Mouse (Mus musculus) midbrain, postnatal 0 days (tissue): ENCODE results near the gene Cd6. TPM values are rescaled to one million over a fixed set of nuclear protein-coding genes. Genes with fewer than 3 reads are reported as not detected.

Experiments
- ATAC-seq: fragments of 200-750 bp; cut with Nextera tagmentation; 2 replicates; pipeline ENCODE4 v1.8.0; 2017; ENCODE audit warnings: moderate number of reproducible peaks, mild to moderate bottlenecking, moderate TSS enrichment, moderate library complexity; ENCODE audit not compliant: low FRiP score
- DNase-seq: peaks from one replicate; pipeline ENCODE4 v3.0.0-alpha.2; 2015; ENCODE audit warnings: low spot score
- H3K27ac ChIP-seq: fragments of 300-500 bp; sonication (generic); 2 replicates; pipeline ENCODE4 v1.5.1; 2014; ENCODE audit warnings: low read depth, mild to moderate bottlenecking, low read length, mixed read lengths
- H3K27me3 ChIP-seq: fragments of 300-500 bp; sonication (generic); 2 replicates; pipeline ENCODE4 v1.6.1; 2014; ENCODE audit warnings: low read length, control low read depth, mixed read lengths; ENCODE audit not compliant: insufficient read depth
- H3K36me3 ChIP-seq: fragments of 300-500 bp; sonication (generic); 2 replicates; pipeline ENCODE4 v1.6.1; 2014; ENCODE audit warnings: low read length, control low read depth, mixed read lengths; ENCODE audit not compliant: insufficient read depth
- H3K4me1 ChIP-seq: fragments of 300-500 bp; sonication (generic); 2 replicates; pipeline ENCODE4 v1.6.1; 2014; ENCODE audit warnings: mild to moderate bottlenecking, control low read depth, antibody characterized with exemption, low read length, mixed read lengths; ENCODE audit not compliant: insufficient read depth
- H3K4me2 ChIP-seq: fragments of 300-500 bp; sonication (generic); 2 replicates; pipeline ENCODE4 v1.6.1; 2014; ENCODE audit warnings: low read depth, mild to moderate bottlenecking, low read length, mixed read lengths; ENCODE audit not compliant: poor library complexity, severe bottlenecking
- H3K4me3 ChIP-seq: fragments of 300-500 bp; sonication (generic); 2 replicates; pipeline ENCODE4 v1.5.1; 2014; ENCODE audit warnings: low read depth, mild to moderate bottlenecking, low read length, moderate library complexity
- H3K9ac ChIP-seq: fragments of 300-500 bp; sonication (generic); replicated peaks from 2 replicates; pipeline ENCODE4 v1.6.1; 2014; ENCODE audit warnings: mild to moderate bottlenecking, low read length, moderate library complexity, mixed read lengths; ENCODE audit not compliant: poor library complexity, severe bottlenecking
- H3K9me3 ChIP-seq: fragments of 300-500 bp; sonication (generic); 2 replicates; pipeline ENCODE4 v1.6.1; 2016; ENCODE audit warnings: low read length, control low read depth
- CTCF ChIP-seq: IDR thresholded peaks from 2 replicates; pipeline ENCODE4 v1.5.1; 2016; ENCODE audit warnings: antibody characterized with exemption, mild to moderate bottlenecking
- WGBS: fragments of 180-500 bp; shearing (Covaris S2); extraction: QIAGEN DNeasy Blood & Tissue Kit; methylation state at CpG from one replicate; pipeline ENCODE4 v1.1.7; 2014; 5-methylcytosine and 5-hydroxymethylcytosine counted together
- polyA plus RNA-seq: library from polyadenylated mRNA; unstranded; fragments of >200 nt; fragmentation: Nextera tagmentation; extraction: Ambion mirVana; gene quantifications from 2 replicates; pipeline ENCODE4 v1.2.1, GENCODE M21; 2015
- total RNA-seq: library from RNA; depleted of rRNA; stranded (reverse); fragments of >200 nt; gene quantifications from 2 replicates; pipeline ENCODE4 v1.2.3, GENCODE M21; 2014

Gene Cd6
- total and polyA plus RNA-seq, 2 experiments from 2014 or later = 0.22 TPM; not detected in 1

GRCm38 (mm10) chr19:10762468-10762867, 67.4 kb downstream of the Cd6 start:
- no peak overlapping the region for H3K4me3 ChIP-seq
- DNase-seq = no peak
- WGBS = 92% methylated on average over 6 of the region's 6 CpGs
- no peak overlapping the region for H3K4me2 ChIP-seq
- no peaks in the 10 kb centered on the region for H3K36me3 ChIP-seq
- no peak overlapping the region for H3K9ac ChIP-seq
- no peaks in the 10 kb centered on the region for H3K27me3 ChIP-seq
- no peaks in the 10 kb centered on the region for H3K9me3 ChIP-seq
- no peaks in the 10 kb centered on the region for H3K4me1 ChIP-seq
- no peak for ATAC-seq
- no peak overlapping the region for H3K27ac ChIP-seq
- TF ChIP-seq CTCF = no peak

GRCm38 (mm10) chr19:10761794-10762415, 68.0 kb downstream of the Cd6 start:
- no peak overlapping the region for H3K9ac ChIP-seq
- no peak overlapping the region for H3K27ac ChIP-seq
- no peaks in the 10 kb centered on the region for H3K9me3 ChIP-seq
- 84% methylated on average over 8 of the region's 8 CpGs for WGBS
- no peaks in the 10 kb centered on the region for H3K27me3 ChIP-seq
- H3K4me2 ChIP-seq = no peak overlapping the region
- H3K36me3 ChIP-seq = no peaks in the 10 kb centered on the region
- no peak overlapping the region for H3K4me3 ChIP-seq
- no peak for DNase-seq
- ATAC-seq = no peak
- no peaks in the 10 kb centered on the region for H3K4me1 ChIP-seq
- no peak for TF ChIP-seq CTCF

- Histone ChIP-seq H3K9me3 (no peaks in the 10 kb centered on the region), H3K4me3 (no peak overlapping the region), H3K27me3 (no peaks in the 10 kb centered on the region), H3K36me3 (no peaks in the 10 kb centered on the region), H3K27ac (no peak overlapping the region), H3K4me1 (no peaks in the 10 kb centered on the region), H3K4me2 (no peak overlapping the region), H3K9ac (no peak overlapping the region)
- WGBS = 84% methylated on average over 9 of the region's 9 CpGs
- ATAC-seq (no peak), DNase-seq (no peak)
- TF ChIP-seq CTCF = no peak
Measured at GRCm38 (mm10) chr19:10759983-10760831, 69.7 kb downstream of the Cd6 start.

- no peak overlapping the region for H3K4me2 ChIP-seq
- TF ChIP-seq CTCF = no peak
Measured at GRCm38 (mm10) chr19:10759525-10759924, 70.3 kb downstream of the Cd6 start.

GRCm38 (mm10) chr19:10758708-10759107, 71.2 kb downstream of the Cd6 start:
- DNase-seq (no peak), ATAC-seq (no peak)
- Histone ChIP-seq H3K27ac (no peak overlapping the region), H3K4me3 (no peak overlapping the region), H3K9ac (no peak overlapping the region), H3K4me1 (no peaks in the 10 kb centered on the region), H3K27me3 (no peaks in the 10 kb centered on the region), H3K36me3 (no peaks in the 10 kb centered on the region), H3K9me3 (no peaks in the 10 kb centered on the region), H3K4me2 (no peak overlapping the region)
- 67% methylated on average over 6 of the region's 6 CpGs for WGBS
- TF ChIP-seq CTCF = no peak

More at GRCm38 (mm10) chr19:10759525-10759924, 70.3 kb downstream of the Cd6 start:
- DNase-seq (no peak), ATAC-seq (no peak)
- no peaks in the 10 kb centered on the region for H3K27me3 ChIP-seq
- H3K27ac ChIP-seq = no peak overlapping the region
- no peak overlapping the region for H3K4me3 ChIP-seq
- H3K36me3 ChIP-seq = no peaks in the 10 kb centered on the region
- H3K9me3 ChIP-seq = no peaks in the 10 kb centered on the region
- no peak overlapping the region for H3K9ac ChIP-seq
- no peaks in the 10 kb centered on the region for H3K4me1 ChIP-seq

- Histone ChIP-seq H3K4me3 (no peak overlapping the region), H3K36me3 (no peaks in the 10 kb centered on the region), H3K27ac (no peak overlapping the region), H3K9ac (no peak overlapping the region), H3K9me3 (no peaks in the 10 kb centered on the region), H3K27me3 (no peaks in the 10 kb centered on the region), H3K4me2 (no peak overlapping the region), H3K4me1 (no peaks in the 10 kb centered on the region)
- TF ChIP-seq CTCF = no peak
- DNase-seq = no peak
- WGBS = 97% methylated on average over 2 of the region's 2 CpGs
- no peak for ATAC-seq
Measured at GRCm38 (mm10) chr19:10757526-10757925, 72.3 kb downstream of the Cd6 start.
